Mouse (Mus musculus): ENCODE data around the gene Mcrip2. TPM values are rescaled to one million over a fixed set of nuclear protein-coding genes. Genes with fewer than 3 reads are reported as not detected.

Mcrip2 gene
- polyA plus RNA-seq (2015; fragmentation: Nextera tagmentation; extraction: Ambion mirVana): 13.4 and 15.7 TPM in 2 replicates

DNA sequence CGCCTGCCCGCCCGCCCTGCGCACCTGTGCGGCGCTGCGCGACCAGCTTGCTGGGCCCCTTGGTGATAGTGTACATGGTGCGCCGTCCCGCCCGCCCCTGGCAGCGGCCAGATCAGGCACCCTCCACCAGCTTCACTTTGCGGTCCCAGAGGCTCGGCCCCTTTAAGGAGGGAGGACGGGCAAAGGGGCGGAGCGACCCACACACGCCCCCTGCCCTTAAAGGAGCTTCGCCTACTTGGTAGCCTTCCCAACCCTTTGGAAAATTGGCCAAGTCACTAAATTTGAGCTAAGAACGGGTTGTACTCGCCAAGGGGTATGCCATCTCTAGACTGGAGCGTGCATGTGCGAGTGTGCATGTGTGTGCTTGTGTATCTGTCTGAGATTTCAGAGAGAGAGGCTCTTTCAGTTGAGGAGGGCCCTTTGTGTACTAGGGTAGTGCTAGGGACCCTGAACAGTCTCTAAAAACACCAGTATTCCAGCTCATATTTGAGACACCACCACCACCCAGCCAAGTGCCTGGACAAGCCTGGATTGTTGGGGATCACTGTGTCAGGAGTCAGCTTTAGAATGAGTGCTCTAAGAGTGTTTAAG lies at the start of gene Mcrip2:
TSS of gene Mcrip2 (minus strand) at position 164 of the 591 bp plus-strand sequence.
- H3K27ac ChIP-seq (replicated peaks): peak within 1 kb of the TSS; percentile 59
- H3K4me1 ChIP-seq: peaks cover 15% of the 10 kb centered on the region
- whole genome bisulfite sequencing: 0% methylated on average over 24 of the region's 24 CpGs
- peak; percentile 85 for ATAC-seq (ENCODE audit: insufficient number of reproducible peaks, low FRiP score, low TSS enrichment, low read depth)
- H3K4me3 ChIP-seq (replicated peaks): peak within 1 kb of the TSS; percentile 71
- peak within 1 kb of the TSS; percentile 99 for H3K4me2 ChIP-seq (replicated peaks)
- no peaks in the 10 kb centered on the region for H3K36me3 ChIP-seq
- H3K9ac ChIP-seq: peak within 1 kb of the TSS; percentile 63
- no peaks in the 10 kb centered on the region for H3K27me3 ChIP-seq
- H3K9me3 ChIP-seq (replicated peaks): no peaks in the 10 kb centered on the region

DNA sequence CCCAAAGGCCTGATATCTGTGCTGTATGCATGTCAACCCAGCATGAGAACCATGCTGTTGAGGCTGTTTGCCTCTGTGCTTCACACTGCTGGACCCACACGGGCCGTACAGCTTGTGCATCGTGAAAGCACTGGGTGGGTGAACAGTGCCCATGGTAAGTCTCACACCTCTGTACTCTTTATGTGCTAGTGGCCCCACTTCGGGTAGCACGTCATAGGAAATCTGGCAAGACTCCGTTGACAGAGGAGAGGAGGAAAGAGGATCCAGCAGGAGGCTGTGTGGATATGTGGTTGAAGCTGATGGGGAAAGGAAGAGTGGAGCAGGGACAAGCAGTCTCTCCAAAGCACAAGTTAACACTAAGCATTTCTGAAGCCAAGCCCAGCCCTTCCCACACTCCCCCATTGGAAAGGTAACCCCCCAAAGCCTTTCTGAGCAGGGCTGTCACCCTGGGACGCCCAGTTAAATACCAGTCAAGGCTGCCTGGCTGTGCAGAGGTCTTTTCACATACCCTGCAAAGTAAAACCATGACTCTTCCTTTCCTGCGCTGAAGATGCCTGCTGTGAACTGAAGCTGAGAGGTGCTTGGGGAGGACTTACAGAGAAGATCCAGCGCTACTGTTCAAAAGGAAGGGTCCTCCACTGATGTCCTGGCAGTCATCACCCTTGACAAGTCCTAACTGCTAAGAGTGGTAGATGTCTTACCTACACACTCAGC lies 49.6 kb upstream of the Mcrip2 start:
- H3K9ac ChIP-seq: peak overlapping the region; percentile 86
- H3K4me2 ChIP-seq (replicated peaks): peak overlapping the region; percentile 84
- H3K36me3 ChIP-seq: peaks cover 13% of the 10 kb centered on the region; the same call in 1 of the 2 replicates
- H3K27me3 ChIP-seq: no peaks in the 10 kb centered on the region
- peak overlapping the region; percentile 99 for H3K4me3 ChIP-seq (replicated peaks)
- H3K9me3 ChIP-seq (replicated peaks): no peaks in the 10 kb centered on the region
- H3K4me1 ChIP-seq: peaks cover 26% of the 10 kb centered on the region
- H3K27ac ChIP-seq (replicated peaks): peak overlapping the region; percentile 86; the same call in 1 of the 2 replicates
- WGBS: 81% methylated on average over 9 of the region's 9 CpGs
- ATAC-seq (ENCODE audit: insufficient number of reproducible peaks, low FRiP score, low TSS enrichment, low read depth): no peak

DNA sequence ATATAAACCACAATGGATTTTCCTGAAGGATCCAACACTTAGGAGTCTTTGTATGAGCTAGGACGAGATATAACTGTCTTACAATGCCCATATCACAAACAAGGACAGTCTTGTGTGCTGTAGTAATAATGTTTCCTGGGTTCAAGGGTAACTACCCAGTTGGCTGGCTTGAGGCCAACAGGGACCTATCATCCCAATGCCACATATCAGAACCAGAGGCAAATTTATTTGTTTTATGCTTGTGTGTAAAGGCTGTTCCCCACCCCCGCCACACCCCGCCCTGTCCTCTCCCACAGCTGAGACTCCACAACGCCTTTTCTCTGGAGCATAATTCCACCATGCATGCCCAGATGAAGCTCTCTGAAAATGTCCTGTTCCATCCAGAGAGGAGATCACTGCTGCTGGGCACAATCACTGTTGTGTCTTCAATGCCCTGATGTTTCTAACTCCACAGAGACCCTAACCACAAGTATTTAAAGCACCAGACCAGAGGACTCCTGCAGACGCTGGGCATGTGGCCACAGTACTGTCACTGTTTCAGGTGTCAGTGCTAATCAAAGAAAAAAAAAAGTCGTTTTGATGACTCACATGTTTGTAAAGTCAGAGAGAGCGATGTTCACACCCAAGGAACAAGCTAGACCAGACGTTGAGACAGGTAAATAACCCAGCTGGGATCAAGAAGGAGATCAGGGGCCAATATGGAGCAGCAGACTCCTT lies 48.5 kb upstream of the Mcrip2 start:
- Histone ChIP-seq H3K36me3 (peaks cover 13% of the 10 kb centered on the region; the same call in 1 of the 2 replicates), H3K27me3 (no peaks in the 10 kb centered on the region), H3K27ac (replicated peaks) (no peak overlapping the region), H3K4me1 (peaks cover 26% of the 10 kb centered on the region), H3K9ac (no peak overlapping the region), H3K4me3 (replicated peaks) (no peak overlapping the region), H3K9me3 (replicated peaks) (no peaks in the 10 kb centered on the region), H3K4me2 (replicated peaks) (no peak overlapping the region)
- 69% methylated on average over 8 of the region's 8 CpGs for WGBS
- no peak for ATAC-seq (ENCODE audit: insufficient number of reproducible peaks, low FRiP score, low TSS enrichment, low read depth)

DNA sequence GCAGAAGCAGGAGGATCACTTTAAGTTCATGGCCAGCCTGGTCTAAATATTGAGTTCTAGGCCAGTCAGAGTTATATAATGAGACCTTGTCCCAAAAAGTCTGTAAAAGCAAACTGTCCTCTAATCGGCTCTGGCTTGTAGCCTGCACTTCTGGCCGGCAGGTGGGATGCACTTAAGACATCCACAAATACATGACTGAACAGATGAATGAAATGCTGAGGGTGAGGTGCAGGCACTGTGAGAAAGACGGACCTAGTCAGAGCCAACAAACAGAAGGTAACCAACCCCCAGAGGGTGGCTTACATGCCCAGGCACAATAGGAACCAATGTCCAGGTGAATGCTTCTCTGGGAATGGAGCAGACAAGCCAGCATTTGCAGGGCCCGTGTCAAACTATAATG lies 45.7 kb upstream of the Mcrip2 start:
- Histone ChIP-seq H3K36me3 (peaks cover 13% of the 10 kb centered on the region), H3K9ac (no peak overlapping the region), H3K9me3 (replicated peaks) (no peaks in the 10 kb centered on the region), H3K27me3 (no peaks in the 10 kb centered on the region), H3K4me2 (replicated peaks) (no peak overlapping the region), H3K4me3 (replicated peaks) (no peak overlapping the region), H3K27ac (replicated peaks) (no peak overlapping the region), H3K4me1 (peaks cover 21% of the 10 kb centered on the region)
- 74% methylated on average over 4 of the region's 4 CpGs for WGBS
- no peak for ATAC-seq (ENCODE audit: insufficient number of reproducible peaks, low FRiP score, low TSS enrichment, low read depth)

DNA sequence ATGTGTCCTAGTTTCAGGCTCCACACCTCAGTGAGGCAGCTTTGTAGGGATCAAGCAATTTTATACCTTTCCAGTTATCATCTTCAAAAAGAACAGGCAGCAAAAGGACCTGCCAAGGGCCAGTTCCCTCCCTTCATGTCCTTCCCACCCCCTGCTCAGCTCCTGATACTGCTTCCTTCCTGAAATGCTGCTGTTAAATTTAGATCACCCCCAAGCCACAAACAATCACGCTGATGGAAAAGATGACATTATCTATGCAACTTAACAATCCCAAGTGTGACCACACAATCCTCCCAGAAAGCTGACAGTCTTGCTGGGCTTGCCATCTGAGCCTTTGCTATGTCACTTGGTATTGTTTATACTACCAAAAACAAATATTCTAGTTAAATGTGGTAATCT lies 45.3 kb upstream of the Mcrip2 start:
- no peak for ATAC-seq (ENCODE audit: insufficient number of reproducible peaks, low FRiP score, low TSS enrichment, low read depth)
- Histone ChIP-seq H3K9me3 (replicated peaks) (no peaks in the 10 kb centered on the region), H3K4me1 (peaks cover 19% of the 10 kb centered on the region), H3K4me2 (replicated peaks) (no peak overlapping the region), H3K36me3 (peaks cover 13% of the 10 kb centered on the region), H3K27ac (replicated peaks) (no peak overlapping the region), H3K4me3 (replicated peaks) (no peak overlapping the region), H3K9ac (no peak overlapping the region), H3K27me3 (no peaks in the 10 kb centered on the region)
- 70% methylated on average over 1 of the region's 1 CpGs for WGBS

DNA sequence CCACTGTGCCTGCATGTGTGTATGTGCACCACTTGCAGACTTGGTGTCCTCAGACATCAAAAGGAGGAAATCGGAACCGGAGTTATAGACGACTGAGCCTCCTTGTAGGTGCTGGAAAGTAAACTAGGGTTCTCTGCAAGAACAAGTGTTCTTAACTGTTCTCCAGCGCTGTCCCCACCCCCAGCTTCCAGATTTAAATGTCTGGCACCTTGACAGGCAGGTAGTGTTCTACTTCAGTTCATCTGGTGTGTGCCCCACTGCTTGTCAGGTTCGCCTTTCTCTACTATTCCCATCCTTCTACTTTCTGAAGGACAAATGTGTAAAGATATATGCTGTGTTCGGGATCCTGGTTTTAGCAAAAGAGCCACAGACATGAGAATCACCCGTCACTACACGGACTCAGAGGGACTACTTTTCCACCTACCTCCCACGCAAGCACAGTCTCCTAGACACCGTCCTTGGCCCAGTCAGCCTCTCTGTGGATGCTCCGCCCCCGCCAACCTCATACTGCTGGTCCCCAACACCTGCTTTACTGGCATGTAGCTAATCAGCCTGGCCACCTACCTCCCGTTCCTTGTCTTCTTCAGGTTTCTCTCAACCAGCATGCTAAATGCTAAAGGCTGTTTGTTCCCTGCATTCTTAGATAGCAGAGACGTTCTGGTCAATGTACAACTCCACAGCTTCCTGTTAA lies 44.8 kb upstream of the Mcrip2 start:
- Histone ChIP-seq H3K9me3 (replicated peaks) (no peaks in the 10 kb centered on the region), H3K4me1 (peaks cover 14% of the 10 kb centered on the region), H3K27me3 (no peaks in the 10 kb centered on the region), H3K4me3 (replicated peaks) (no peak overlapping the region), H3K9ac (no peak overlapping the region), H3K27ac (replicated peaks) (no peak overlapping the region), H3K4me2 (replicated peaks) (no peak overlapping the region), H3K36me3 (peaks cover 13% of the 10 kb centered on the region)
- ATAC-seq (ENCODE audit: insufficient number of reproducible peaks, low FRiP score, low TSS enrichment, low read depth): no peak
- WGBS: 84% methylated on average over 14 of the region's 14 CpGs

DNA sequence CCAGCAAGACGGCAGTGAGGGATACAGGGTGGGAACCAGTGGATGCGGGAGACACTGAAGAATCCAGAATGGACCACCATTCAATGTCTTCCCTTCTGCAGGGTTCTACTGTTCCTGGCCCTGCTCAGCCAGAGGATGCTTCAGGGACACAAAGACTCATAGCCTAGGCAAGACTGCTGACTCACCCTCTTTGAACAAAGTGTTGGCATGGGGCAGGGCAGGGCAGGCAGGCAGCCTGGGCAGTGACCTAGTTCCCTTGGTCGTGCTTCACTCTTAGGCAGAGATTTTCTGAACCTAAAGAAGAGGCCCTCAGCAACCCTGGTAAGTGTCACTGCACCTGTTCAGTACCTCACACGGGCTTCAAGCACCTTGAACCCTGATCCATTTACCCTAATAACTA lies 43.3 kb upstream of the Mcrip2 start:
- Histone ChIP-seq H3K4me2 (replicated peaks) (no peak overlapping the region), H3K36me3 (peaks cover 3% of the 10 kb centered on the region; the same call in 1 of the 2 replicates), H3K4me1 (no peaks in the 10 kb centered on the region), H3K9me3 (replicated peaks) (no peaks in the 10 kb centered on the region), H3K9ac (no peak overlapping the region), H3K4me3 (replicated peaks) (no peak overlapping the region), H3K27ac (replicated peaks) (no peak overlapping the region), H3K27me3 (no peaks in the 10 kb centered on the region)
- WGBS: 86% methylated on average over 4 of the region's 4 CpGs
- ATAC-seq (ENCODE audit: insufficient number of reproducible peaks, low FRiP score, low TSS enrichment, low read depth): no peak

DNA sequence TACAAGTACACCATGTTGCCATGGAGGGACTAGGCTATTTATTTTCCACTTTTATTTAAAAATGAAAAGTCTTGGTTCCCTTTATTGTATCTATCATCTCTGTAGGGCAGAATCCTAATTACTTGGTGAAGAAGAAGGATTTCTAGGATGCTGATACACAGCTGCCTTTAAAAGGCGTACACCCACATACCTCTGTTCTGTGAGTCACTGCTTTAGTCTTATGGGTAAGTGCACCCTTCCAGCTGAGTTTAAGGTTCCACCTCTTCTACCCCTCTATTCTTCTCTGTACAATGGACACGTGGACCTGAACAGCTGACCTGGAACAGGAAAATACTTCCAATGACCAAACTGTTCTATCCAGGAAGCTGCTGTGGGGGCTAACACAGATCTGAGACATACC lies 39.1 kb upstream of the Mcrip2 start:
- no peak for ATAC-seq (ENCODE audit: insufficient number of reproducible peaks, low FRiP score, low TSS enrichment, low read depth)
- WGBS: 84% methylated on average over 2 of the region's 2 CpGs
- no peak overlapping the region for H3K27ac ChIP-seq (replicated peaks)
- H3K9me3 ChIP-seq (replicated peaks): no peaks in the 10 kb centered on the region
- peaks cover 5% of the 10 kb centered on the region; the same call in 1 of the 2 replicates for H3K36me3 ChIP-seq
- H3K9ac ChIP-seq: no peak overlapping the region
- no peaks in the 10 kb centered on the region for H3K4me1 ChIP-seq
- H3K4me2 ChIP-seq (replicated peaks): no peak overlapping the region
- no peak overlapping the region for H3K4me3 ChIP-seq (replicated peaks)
- H3K27me3 ChIP-seq: no peaks in the 10 kb centered on the region

DNA sequence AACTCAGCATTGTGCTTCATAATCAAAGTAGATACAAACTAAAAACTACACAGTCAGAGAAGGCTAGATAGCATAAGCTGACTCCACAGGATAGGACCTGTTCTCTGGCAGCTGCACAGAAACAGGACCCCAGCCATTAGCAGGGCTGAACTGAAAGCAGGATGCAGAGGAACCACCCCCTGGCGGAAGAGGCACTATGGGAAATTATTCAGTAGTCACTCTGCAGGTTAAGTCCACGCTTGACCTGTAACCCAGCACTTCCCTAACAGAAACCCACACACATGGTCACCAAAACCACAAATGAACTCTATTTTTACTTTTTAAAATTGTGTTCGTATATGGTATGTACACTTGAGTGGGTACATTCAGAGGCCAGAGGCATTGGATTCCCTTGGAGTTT lies 34.5 kb upstream of the Mcrip2 start:
- WGBS: 82% methylated on average over 3 of the region's 3 CpGs
- Histone ChIP-seq H3K9ac (no peak overlapping the region), H3K36me3 (peaks cover 5% of the 10 kb centered on the region; the same call in 1 of the 2 replicates), H3K27ac (replicated peaks) (no peak overlapping the region), H3K4me1 (no peaks in the 10 kb centered on the region), H3K9me3 (replicated peaks) (no peaks in the 10 kb centered on the region), H3K27me3 (no peaks in the 10 kb centered on the region), H3K4me3 (replicated peaks) (no peak overlapping the region), H3K4me2 (replicated peaks) (no peak overlapping the region)
- ATAC-seq (ENCODE audit: insufficient number of reproducible peaks, low FRiP score, low TSS enrichment, low read depth): no peak

DNA sequence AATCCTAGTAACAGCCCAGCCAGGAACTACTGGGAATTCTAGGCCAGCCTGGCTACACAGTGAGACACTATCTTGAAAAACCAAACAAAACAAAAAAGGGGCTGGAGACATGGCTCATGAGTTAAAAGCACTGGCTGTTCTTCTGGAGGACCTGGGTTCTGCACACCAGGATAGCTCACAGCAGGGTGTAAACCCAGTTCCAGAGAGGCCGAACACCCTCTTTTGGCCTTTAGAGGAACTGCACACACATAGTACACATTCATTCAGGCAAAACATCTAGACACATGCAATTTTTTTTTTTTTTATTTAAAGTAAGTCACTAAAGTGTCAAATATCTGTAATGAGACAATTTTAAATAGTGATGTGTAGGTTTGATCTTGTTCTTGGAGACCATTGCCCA lies 31.6 kb upstream of the Mcrip2 start:
- H3K36me3 ChIP-seq: no peaks in the 10 kb centered on the region; the same call in 1 of the 2 replicates
- H3K9ac ChIP-seq: no peak overlapping the region
- no peak for ATAC-seq (ENCODE audit: insufficient number of reproducible peaks, low FRiP score, low TSS enrichment, low read depth)
- no peak overlapping the region for H3K4me2 ChIP-seq (replicated peaks)
- no peaks in the 10 kb centered on the region for H3K9me3 ChIP-seq (replicated peaks)
- H3K27ac ChIP-seq (replicated peaks): no peak overlapping the region
- 0 out of 2 replicates have a peak, but pooled peaks cover 9% of the 10 kb centered on the region for H3K4me1 ChIP-seq
- H3K4me3 ChIP-seq (replicated peaks): no peak overlapping the region
- 97% methylated on average over 1 of the region's 1 CpGs for WGBS
- no peaks in the 10 kb centered on the region for H3K27me3 ChIP-seq

DNA sequence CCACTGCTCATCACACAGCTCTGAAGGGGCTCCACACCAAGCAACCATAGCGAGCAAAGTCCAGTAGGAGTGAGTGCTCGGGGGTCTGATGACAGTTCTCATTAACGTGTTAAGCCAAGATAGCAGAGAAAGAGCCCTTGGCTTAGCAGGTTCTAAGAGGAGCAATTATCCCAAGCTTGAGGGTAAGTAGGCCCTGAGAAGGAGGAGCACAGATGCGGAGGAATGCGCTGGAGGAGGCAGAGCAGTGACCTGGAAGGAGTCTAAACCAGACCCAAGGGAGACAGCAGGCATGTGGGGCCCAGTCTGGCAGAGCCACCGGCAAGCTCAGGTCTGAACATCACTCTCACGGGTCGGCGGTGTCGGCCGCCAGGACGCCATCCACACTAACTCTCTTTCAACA lies 27.3 kb upstream of the Mcrip2 start:
- WGBS: 52% methylated on average over 12 of the region's 12 CpGs
- H3K27ac ChIP-seq (replicated peaks): no peak overlapping the region
- no peak overlapping the region for H3K4me3 ChIP-seq (replicated peaks)
- H3K9ac ChIP-seq: no peak overlapping the region
- no peak overlapping the region for H3K4me2 ChIP-seq (replicated peaks)
- ATAC-seq (ENCODE audit: insufficient number of reproducible peaks, low FRiP score, low TSS enrichment, low read depth): no peak
- H3K4me1 ChIP-seq: 0 out of 2 replicates have a peak, but pooled peaks cover 12% of the 10 kb centered on the region
- H3K27me3 ChIP-seq: no peaks in the 10 kb centered on the region
- H3K36me3 ChIP-seq: no peaks in the 10 kb centered on the region; the same call in 1 of the 2 replicates
- no peaks in the 10 kb centered on the region for H3K9me3 ChIP-seq (replicated peaks)

Measured in embryonic facial prominence, embryonic 15.5 days (tissue).